Mouse (Mus musculus) spleen, postnatal 36 days (tissue): ENCODE measurements at regions not wholly inside any gene's neighbourhood (a gene's known extent, or its start where the extent isn't known, plus 50 kb on each side); places are given as distances from the start of the nearest gene placed in this dataset.

Source experiments
- DNase-seq, 2 experiments: peaks; one replicate each; pipeline ENCODE4 v3.0.0; 2022; ENCODE audit warnings: low spot score in 2 of 2, mixed read lengths in 1 of 2

- DNase-seq, result no peak
These were observed 52.0 kb upstream of the Mgat5 start for GRCm38 (mm10) chr1:127152840-127153239.

GRCm38 (mm10) chr1:127135521-127135920, 69.3 kb upstream of the Mgat5 start:
- no peak for DNase-seq

GRCm38 (mm10) chr1:127131871-127132270, 72.9 kb upstream of the Mgat5 start:
- no peak for DNase-seq

GRCm38 (mm10) chr1:127124862-127125261, 80.0 kb upstream of the Mgat5 start:
- no peak for DNase-seq

GRCm38 (mm10) chr1:127118019-127118418, 86.8 kb upstream of the Mgat5 start:
- no peak for DNase-seq

- DNase-seq, result no peak
These were observed 97.3 kb upstream of the Mgat5 start for GRCm38 (mm10) chr1:127107485-127107884.

GRCm38 (mm10) chr1:127105861-127106260, 99.0 kb upstream of the Mgat5 start:
- DNase-seq, result no peak

- DNase-seq, result no peak
These were observed 101.2 kb upstream of the Mgat5 start for GRCm38 (mm10) chr1:127103664-127104063.

- no peak for DNase-seq
These were observed 105.9 kb upstream of the Mgat5 start for GRCm38 (mm10) chr1:127098871-127099420.

- DNase-seq, result no peak
These were observed 117.2 kb upstream of the Mgat5 start for GRCm38 (mm10) chr1:127087616-127088015.

GRCm38 (mm10) chr1:127085988-127086387, 118.8 kb upstream of the Mgat5 start:
- no peak for DNase-seq

- peak in 1 of 2 experiments; percentile 3 for DNase-seq
These were observed 121.0 kb upstream of the Mgat5 start for GRCm38 (mm10) chr1:127083761-127084308.

GRCm38 (mm10) chr1:127079012-127079411, 125.8 kb upstream of the Mgat5 start:
- DNase-seq, result no peak

GRCm38 (mm10) chr1:127062430-127062829, 142.4 kb upstream of the Mgat5 start:
- no peak for DNase-seq

- no peak for DNase-seq
These were observed 158.9 kb upstream of the Mgat5 start for GRCm38 (mm10) chr1:127045711-127046420.

- DNase-seq, result no peak
These were observed 170.1 kb upstream of the Mgat5 start for GRCm38 (mm10) chr1:127034748-127035147.

GRCm38 (mm10) chr1:127031563-127031962, 173.3 kb upstream of the Mgat5 start:
- peak; percentile 3 to 4 for DNase-seq

GRCm38 (mm10) chr1:127028872-127029497, 175.8 kb upstream of the Mgat5 start:
- DNase-seq, result no peak

GRCm38 (mm10) chr1:127023100-127023499, 181.7 kb upstream of the Mgat5 start:
- no peak for DNase-seq

- no peak for DNase-seq
These were observed 187.1 kb upstream of the Nckap5 start for GRCm38 (mm10) chr1:127017698-127018097.

- DNase-seq, result no peak
These were observed 185.3 kb upstream of the Nckap5 start for GRCm38 (mm10) chr1:127015894-127016245.

- DNase-seq, result no peak
These were observed 184.7 kb upstream of the Nckap5 start for GRCm38 (mm10) chr1:127015042-127015893.
